Mouse (Mus musculus): ENCODE results near the gene Map2k2. TPM values are rescaled to one million over a fixed set of nuclear protein-coding genes. Genes with fewer than 3 reads are reported as not detected.

Gene Map2k2
- polyA plus RNA-seq, 2 experiments, result 60.3 to 90.0 TPM

DNA sequence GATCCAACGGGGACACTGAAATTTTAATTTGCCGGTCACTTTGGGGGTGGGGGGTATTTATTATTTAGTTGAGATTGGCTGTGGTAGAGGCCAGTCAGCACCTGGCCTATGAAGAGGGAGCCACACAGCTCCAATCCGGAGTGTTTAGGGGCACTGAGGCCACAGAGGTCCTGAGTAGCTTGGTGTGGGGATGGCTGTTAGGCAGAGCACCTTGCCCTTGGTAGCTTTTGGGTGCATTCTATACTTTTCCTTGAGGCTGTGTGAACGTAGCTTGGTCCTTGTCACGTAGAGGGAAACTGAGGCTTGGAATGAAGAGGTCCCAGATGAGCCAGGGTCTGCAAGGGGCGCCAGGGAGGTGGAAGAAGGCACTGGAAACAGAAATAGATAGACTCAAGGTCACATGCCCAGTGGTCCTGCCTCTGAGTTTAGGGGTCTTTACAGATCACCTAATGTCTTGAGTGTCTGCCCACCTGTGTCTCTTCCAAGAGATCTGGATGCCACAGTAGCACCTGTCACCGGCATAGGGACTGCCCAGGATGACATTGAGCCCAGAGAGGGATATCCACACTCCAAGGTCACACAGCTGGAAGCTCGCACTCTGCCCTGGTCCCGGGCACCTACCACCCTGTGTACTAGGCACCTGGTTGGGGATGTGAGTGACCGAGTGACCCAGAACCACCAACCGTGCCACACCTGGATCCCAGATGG, 33.3 kb downstream of the Map2k2 start:
- Histone ChIP-seq H3K27ac (peak overlapping the region; percentile 41), H3K36me3 (replicated peaks; ENCODE audit: control insufficient read depth, insufficient read depth, low read depth) (peaks cover 21% of the 10 kb centered on the region), H3K4me2 (ENCODE audit: low read depth) (peak overlapping the region; percentile 91), H3K27me3 (ENCODE audit: control insufficient read depth, insufficient read depth, low read length) (no peaks in the 10 kb centered on the region), H3K9me3 (ENCODE audit: control insufficient read depth, low read length) (no peaks in the 10 kb centered on the region), H3K4me1 (replicated peaks; ENCODE audit: control insufficient read depth in 2 of 2, insufficient read depth in 2 of 2, low read length in 1 of 2) (peaks cover 37 to 40% of the 10 kb centered on the region in 2 experiments), H3K4me3 (ENCODE audit: insufficient read depth in 1 of 2, low read depth in 2 of 2, low read length in 2 of 2) (peak overlapping the region; percentile 65 to 87), H3K9ac (replicated peaks) (peak overlapping the region; percentile 87)
- WGBS (ENCODE audit: insufficient replicate concordance), result 46% methylated on average over 11 of the region's 11 CpGs
- TF ChIP-seq CTCF (IDR thresholded peaks at IDR 0.05; ENCODE audit: low read depth) (no peak), EP300 (IDR thresholded peaks at IDR 0.05; ENCODE audit: low read depth) (no peak)
- DNase-seq (ENCODE audit: low read depth in 3 of 3, low spot score in 3 of 3) (no peak), ATAC-seq (ENCODE audit: insufficient read depth) (no peak)

DNA sequence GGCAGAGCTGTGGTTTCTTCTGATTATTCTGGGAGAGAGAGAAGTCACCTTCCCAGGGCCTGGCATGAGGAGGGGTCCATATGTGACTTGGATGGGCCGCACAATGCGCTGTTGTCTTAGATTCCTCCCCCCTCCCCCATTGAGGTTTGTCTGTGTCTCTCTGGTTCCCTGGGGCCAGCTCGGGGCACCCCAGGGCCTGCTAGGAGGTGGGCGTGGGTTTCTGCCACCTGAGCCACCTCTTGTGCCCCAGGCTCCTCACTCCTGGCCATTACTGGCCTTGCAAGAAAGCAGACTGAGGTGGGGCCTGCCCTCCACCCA, 33.8 kb downstream of the Map2k2 start:
- ATAC-seq (ENCODE audit: insufficient read depth) (no peak), DNase-seq (ENCODE audit: low read depth in 3 of 3, low spot score in 3 of 3) (no peak)
- no peak overlapping the region for H3K27ac ChIP-seq
- H3K9me3 ChIP-seq (ENCODE audit: control insufficient read depth, low read length), result no peaks in the 10 kb centered on the region
- peak overlapping the region; percentile 91 for H3K4me2 ChIP-seq (ENCODE audit: low read depth)
- H3K4me3 ChIP-seq (ENCODE audit: insufficient read depth in 1 of 2, low read depth in 2 of 2, low read length in 2 of 2), result peak overlapping the region; percentile 65 to 87
- no peak for TF ChIP-seq CTCF (IDR thresholded peaks at IDR 0.05; ENCODE audit: low read depth)
- no peak for TF ChIP-seq EP300 (IDR thresholded peaks at IDR 0.05; ENCODE audit: low read depth)
- H3K27me3 ChIP-seq (ENCODE audit: control insufficient read depth, insufficient read depth, low read length), result no peaks in the 10 kb centered on the region
- H3K9ac ChIP-seq (replicated peaks), result peak overlapping the region; percentile 87; the same call in 1 of the 2 replicates
- H3K4me1 ChIP-seq (replicated peaks; ENCODE audit: control insufficient read depth in 2 of 2, insufficient read depth in 2 of 2, low read length in 1 of 2), result peaks cover 33 to 35% of the 10 kb centered on the region in 2 experiments
- 55% methylated on average over 4 of the region's 4 CpGs for WGBS (ENCODE audit: insufficient replicate concordance)
- peaks cover 26% of the 10 kb centered on the region for H3K36me3 ChIP-seq (replicated peaks; ENCODE audit: control insufficient read depth, insufficient read depth, low read depth)

DNA sequence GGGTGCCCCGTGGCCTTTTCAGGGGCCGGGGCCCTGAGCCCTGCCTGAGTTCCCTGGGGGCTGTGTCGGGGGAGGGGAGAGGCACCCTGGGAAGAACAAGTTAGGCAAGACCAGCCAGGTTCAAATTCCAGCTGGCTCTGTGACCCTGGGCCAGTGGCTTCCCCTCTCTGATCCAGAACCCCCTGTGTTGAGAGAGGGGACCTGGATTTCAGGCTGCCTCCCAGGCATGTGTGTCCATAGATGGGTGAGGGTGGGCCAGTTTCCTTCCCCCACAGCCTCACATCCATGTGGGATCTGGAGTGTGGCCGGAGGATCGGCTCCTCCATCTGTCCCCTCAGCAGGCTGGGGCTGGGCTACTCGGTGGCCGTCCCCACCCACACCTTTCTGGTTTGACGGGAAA, 34.3 kb downstream of the Map2k2 start:
- TF ChIP-seq EP300 (IDR thresholded peaks at IDR 0.05; ENCODE audit: low read depth) (no peak), CTCF (IDR thresholded peaks at IDR 0.05; ENCODE audit: low read depth) (no peak)
- DNase-seq (ENCODE audit: low read depth in 3 of 3, low spot score in 3 of 3), result no peak
- no peaks in the 10 kb centered on the region for H3K27me3 ChIP-seq (ENCODE audit: control insufficient read depth, insufficient read depth, low read length)
- peak overlapping the region; percentile 16; the same call in 1 of the 2 replicates for H3K27ac ChIP-seq
- WGBS (ENCODE audit: insufficient replicate concordance), result 32% methylated on average over 8 of the region's 8 CpGs
- H3K36me3 ChIP-seq (replicated peaks; ENCODE audit: control insufficient read depth, insufficient read depth, low read depth), result peaks cover 31% of the 10 kb centered on the region
- no peaks in the 10 kb centered on the region for H3K9me3 ChIP-seq (ENCODE audit: control insufficient read depth, low read length)
- ATAC-seq (ENCODE audit: insufficient read depth), result no peak
- peak overlapping the region; percentile 65 to 87 for H3K4me3 ChIP-seq (ENCODE audit: insufficient read depth in 1 of 2, low read depth in 2 of 2, low read length in 2 of 2)
- peaks cover 32% of the 10 kb centered on the region in 2 experiments for H3K4me1 ChIP-seq (replicated peaks; ENCODE audit: control insufficient read depth in 2 of 2, insufficient read depth in 2 of 2, low read length in 1 of 2)
- peak overlapping the region; percentile 5; the same call in 1 of the 2 replicates for H3K9ac ChIP-seq (replicated peaks)
- peak overlapping the region; percentile 91 for H3K4me2 ChIP-seq (ENCODE audit: low read depth)

DNA sequence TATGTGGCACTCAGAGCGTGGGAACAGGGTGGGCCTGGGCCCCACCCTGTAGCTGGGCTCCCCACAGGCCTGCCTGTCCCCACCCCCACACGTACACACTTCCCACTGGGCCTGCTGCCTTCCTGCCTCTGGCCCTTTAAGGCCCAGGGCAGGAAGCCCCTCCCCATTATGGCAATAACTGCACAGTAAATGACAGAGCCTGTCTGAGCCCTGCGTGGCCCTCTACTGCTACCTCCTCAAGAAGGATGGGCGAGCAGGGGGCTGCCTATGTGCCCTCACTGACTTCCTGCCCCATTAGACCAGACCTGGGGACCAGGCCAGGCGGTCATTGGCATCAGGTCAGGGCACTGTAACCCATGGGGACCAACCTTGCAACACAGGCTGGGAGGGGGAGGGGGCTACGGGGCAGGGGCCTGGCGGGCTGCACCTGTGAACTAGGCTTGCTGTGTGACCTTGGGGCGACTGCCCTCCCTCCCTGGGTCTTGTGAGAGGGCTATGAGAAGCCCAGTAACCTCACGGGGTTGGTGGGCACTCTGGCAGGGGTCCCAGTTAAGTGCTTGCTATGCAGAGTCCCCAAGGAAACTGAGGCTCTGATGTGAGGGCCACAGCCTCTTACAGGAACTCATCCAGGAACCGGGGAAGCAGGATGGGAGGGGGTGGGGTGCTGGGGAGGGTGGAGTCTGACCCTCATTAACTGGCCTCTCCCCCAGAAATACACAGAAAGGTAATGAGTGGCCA, 35.2 kb downstream of the Map2k2 start:
- ATAC-seq (ENCODE audit: insufficient read depth), result no peak
- no peak for DNase-seq (ENCODE audit: low read depth in 3 of 3, low spot score in 3 of 3)
- Histone ChIP-seq H3K9me3 (ENCODE audit: control insufficient read depth, low read length) (no peaks in the 10 kb centered on the region), H3K27ac (0 out of 2 replicates have a peak overlapping the region, but pooled peaks have one; percentile 6), H3K4me3 (ENCODE audit: insufficient read depth in 1 of 2, low read depth in 2 of 2, low read length in 2 of 2) (peak overlapping the region; percentile 65 to 87; a peak in 3 of 4 replicates), H3K27me3 (ENCODE audit: control insufficient read depth, insufficient read depth, low read length) (no peaks in the 10 kb centered on the region), H3K9ac (replicated peaks) (peak overlapping the region; percentile 27), H3K36me3 (replicated peaks; ENCODE audit: control insufficient read depth, insufficient read depth, low read depth) (peaks cover 40% of the 10 kb centered on the region), H3K4me2 (ENCODE audit: low read depth) (peak overlapping the region; percentile 91), H3K4me1 (replicated peaks; ENCODE audit: control insufficient read depth in 2 of 2, insufficient read depth in 2 of 2, low read length in 1 of 2) (peaks cover 32% of the 10 kb centered on the region in 2 experiments)
- 39% methylated on average over 10 of the region's 10 CpGs for WGBS (ENCODE audit: insufficient replicate concordance)
- TF ChIP-seq CTCF (IDR thresholded peaks at IDR 0.05; ENCODE audit: low read depth) (no peak), EP300 (IDR thresholded peaks at IDR 0.05; ENCODE audit: low read depth) (no peak)

Data from liver, embryonic 14.5 days (tissue).